Mouse (Mus musculus) fat pad, adult 2 months (tissue): ENCODE results near the gene Zfp853.
A peak's percentile ranks its signal among the peaks of the same experiment; 100 is the strongest.

Experiments
- DNase-seq: peaks from one replicate; pipeline ENCODE4 v3.0.0-alpha.2; 2011; ENCODE audit warnings: low read depth, low spot score; ENCODE audit errors: extremely low read depth

Gene Zfp853

DNA sequence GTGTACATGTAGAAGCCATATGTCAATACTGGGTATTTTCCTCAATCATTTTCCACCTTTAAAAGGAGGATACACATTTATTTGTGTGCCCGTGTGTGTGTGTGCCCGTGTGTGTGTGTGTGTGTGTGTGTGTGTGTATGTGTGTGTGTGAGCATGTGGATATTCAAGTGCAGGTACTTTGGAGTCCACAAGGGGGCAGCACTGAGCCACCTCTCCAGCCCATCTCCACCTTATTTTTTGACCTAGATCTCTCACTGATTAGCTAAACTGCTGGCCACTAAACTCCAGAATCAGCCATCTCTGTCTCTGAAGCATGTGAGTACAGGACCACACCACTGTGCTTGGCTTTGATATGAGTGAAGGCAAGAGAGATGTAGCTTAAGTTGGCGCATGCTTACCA lies 1.4 kb upstream of the Zfp853 start:
- no peak for DNase-seq

DNA sequence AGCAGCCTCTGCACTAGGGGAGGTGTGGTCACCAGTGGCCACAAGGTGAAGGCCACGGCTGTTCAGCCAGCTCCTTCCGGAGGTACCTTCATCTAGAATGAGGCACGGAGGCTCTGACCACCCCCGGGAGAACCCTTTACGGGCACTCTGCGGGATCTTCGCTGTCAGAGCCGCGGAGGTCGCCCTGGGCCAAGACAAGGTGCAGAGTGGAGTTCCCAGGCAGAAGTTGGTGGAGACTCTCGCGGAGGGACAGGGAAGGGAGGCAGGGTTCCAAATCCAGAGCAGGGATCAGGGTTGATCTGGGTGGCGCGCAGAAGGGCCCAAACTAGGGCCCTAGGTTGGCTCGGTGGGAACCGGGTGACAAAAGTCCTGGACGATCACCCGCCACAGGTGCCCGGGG lies 544 bp downstream of the Zfp853 start:
- no peak for DNase-seq

DNA sequence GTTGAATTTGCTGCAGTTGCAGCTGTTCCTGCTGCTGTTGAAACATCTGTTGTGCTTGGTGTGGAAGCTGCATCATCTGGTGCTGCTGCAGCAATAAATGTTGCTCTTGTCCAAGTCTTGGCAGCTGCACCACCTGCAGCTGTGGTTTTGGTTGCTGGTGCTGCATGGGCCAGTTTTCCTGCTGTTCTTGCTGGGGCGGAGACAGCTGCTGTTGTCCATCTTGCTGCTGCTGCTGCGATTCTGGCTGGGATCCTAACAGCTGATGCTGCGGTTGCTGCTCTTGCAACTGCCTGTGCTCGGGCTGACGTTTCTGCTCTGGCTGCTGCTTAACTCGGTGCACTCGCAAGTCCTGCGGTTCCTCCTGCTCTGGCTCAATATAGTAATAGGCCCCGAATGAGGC lies 4.1 kb downstream of the Zfp853 start:
- no peak for DNase-seq

DNA sequence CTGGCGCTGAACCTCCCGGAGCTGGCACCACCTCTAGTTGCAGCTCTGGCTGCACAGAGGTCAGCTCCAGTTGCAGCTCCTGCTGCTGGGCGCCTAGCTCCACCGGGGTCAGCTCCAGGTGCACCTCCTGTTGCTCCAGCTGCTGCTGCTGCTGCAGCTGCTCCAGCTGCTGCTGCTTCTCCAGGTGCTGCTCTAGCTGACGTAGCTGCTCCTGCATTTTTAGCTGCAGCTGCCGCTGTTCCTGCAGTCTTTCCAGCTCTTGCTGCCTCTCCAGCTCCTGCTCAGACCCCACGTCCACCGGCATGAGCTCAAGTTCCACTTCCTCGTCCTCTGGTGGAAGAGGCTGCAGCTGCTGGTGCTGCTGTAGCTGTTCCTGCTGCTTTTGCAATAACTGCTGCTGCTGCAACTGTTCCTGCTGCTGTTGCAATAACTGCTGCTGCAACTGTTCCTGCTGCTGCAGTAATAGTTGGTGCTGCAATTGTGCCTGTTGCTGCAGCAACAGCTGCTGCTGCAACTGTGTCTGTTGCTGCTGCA lies 5.0 kb downstream of the Zfp853 start:
- DNase-seq, result no peak

DNA sequence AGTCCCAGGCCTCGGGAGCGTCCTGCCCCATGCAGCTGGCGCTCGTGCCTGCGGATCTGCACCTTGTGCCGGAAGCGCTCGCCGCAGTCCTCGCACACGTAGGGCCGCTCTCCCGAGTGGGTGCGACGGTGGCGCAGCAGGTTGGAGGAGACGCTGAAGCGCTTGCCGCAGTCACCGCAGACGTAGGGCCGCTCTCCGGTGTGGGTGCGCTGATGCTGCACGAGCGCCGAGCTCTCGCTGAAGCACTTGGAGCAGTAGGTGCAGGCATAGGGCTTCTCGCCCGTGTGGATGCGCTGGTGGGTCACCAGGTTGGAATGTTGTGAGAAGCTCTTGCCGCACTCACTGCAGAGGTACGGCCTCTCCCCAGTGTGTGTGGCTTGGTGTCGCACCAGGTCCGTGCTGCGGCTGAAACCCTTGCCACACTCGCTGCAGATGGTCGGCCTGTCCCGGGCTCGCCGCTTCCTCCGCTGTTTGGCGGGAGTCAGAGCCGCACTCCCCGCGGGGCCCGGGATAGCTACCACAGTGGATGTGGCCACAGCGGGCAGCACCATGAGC lies 5.6 kb downstream of the Zfp853 start:
- DNase-seq, result no peak

DNA sequence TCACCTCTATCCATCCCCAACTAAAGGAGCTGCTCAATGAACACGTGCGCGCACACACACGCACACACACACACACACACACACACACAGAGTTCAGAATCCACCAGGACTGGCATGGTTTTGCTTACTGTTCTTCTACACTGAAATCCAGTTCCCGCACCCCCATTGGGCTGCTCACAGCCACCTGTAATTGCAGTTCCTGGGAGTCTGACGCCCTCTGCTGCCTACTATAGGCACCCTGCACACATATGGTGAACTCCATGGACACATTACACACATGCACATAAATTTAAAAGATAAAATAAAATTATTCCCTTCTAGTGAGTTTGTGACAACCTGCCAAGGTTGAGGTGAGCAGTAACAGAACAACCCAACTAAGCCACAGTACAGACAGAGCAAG lies 8.7 kb downstream of the Zfp853 start:
- DNase-seq, result no peak

DNA sequence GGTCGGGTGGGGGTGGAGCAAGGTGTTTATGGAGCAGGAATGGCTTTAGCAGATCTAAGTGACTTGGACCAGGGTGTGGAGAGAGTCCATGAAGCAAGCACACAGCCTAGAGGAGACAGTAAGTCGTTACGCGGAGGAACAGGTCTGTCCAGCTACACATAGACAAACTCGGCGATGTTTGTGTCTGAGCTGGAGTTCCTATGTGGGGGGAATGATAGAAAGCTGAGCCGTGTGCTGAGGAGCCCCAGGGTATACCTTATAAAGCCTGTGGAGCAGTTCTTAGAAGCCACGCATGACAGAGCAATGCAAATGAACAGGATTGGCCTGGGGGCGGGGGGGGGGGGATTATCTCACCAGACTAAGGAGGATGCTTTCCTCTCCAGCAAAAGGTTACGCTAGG lies 14.2 kb downstream of the Zfp853 start:
- no peak for DNase-seq

DNA sequence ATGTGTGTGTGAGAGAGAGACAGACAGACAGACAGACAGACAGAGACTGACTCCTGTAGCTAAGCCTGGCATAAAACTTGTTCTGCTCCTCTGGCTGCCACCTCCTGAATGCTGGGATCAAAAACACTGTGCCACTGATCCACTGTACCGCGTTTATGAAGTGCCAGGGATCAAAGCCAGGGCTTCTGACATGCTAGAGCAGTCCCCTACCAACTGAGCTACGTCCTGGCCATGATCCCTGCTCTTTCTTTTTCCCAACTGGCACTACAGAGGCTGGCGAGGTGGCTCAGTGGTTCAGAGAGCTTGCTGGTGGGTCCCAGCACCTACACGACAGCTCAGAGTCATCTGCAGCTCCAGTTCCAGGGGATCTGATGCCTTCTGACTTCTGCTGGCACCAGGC lies 17.7 kb downstream of the Zfp853 start:
- DNase-seq, result no peak

DNA sequence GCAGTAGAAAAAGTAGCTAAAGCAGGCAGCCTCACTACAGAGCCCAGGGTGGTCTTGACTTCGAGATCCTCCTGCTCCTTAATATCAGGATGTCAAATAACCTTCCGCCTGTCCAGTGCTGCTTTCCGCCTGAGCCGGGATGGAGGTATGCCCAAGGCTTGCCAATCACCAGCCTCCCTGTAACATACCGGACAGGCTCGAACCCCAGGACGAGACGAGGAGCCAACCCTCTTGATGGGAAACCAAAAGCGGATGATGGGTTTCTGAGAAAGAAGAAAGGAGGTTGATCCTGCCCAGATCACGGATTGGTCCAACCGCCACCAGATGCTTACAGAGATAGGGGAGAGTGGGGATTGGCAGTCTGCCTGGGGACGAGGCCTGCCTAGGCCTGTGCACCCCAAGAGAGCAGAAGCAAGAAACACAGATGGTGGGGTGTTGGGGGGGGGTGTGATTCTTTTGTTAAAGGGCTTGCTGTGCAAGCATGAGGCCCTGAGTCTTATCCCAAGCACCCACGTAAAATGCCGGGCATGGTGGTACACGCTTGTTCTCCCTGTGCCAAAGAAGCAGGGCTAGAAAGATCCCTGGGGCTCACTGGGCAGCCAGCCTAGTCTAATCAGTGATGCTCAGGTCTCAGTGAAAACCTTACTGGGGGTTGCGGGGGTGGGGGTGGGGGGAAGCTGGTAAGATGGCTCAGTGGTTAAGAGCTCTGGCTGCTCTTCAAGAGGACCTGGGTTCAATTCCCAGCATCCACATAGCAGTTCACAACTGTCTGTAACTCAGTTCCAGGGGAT lies 20.7 kb downstream of the Zfp853 start:
- peak; percentile 88 for DNase-seq

DNA sequence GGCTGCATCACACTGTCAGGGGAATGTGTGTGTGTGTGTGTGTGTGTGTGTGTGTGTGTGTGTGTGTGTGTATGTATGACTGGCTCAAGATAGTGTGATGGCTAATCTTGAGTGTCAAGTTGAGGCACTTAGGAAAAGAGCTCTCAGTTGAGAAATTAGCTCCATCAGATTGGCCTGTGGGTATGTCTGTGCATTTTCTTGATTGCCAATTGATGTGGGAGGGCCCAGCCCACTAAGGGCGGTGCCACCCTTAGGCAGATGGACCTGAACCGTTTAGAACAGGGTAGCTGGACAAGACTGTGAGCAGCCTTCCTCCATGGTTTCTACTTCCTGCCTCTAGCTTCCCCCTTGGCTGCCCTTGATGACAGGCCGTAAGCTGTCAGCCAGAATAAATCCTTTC lies 21.3 kb downstream of the Zfp853 start:
- peak; percentile 89 for DNase-seq

DNA sequence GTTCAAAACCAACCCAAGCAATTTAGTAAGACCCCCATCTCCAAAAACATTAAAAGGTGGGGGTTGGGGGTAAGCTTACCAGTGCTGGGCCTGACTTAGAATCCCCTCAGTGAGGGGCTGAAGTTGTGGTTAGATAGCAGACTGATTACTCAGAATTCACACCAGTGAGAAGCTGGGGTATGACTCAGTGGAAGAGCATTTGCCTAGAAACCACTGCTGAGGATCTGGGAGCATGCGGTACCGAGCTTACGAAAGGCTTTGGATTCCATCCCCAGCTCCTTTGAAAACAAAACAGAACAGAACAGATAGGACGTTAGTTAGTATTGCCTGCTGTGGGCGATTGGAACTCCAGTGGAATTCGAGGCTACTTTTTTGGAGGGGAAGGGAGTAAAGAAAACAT lies 21.8 kb downstream of the Zfp853 start:
- no peak for DNase-seq

DNA sequence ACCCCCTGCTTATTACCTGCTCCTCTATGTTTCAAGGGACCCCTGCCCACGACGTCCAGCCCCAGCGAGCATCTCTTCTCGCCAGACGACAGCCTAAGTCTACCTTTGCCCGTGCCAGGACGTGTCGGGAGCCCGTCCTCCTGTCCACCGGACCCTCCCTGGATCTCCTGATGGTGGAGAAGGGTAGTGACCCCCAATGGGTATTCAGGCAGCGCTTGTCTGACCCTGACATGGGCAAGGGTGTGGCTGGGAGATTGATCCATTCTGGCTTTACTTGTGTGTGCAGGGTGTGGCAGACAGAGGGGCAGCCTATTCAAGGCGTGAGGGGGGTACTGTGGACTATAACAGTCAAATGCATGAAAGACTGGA lies 23.3 kb downstream of the Zfp853 start:
- DNase-seq, result no peak

DNA sequence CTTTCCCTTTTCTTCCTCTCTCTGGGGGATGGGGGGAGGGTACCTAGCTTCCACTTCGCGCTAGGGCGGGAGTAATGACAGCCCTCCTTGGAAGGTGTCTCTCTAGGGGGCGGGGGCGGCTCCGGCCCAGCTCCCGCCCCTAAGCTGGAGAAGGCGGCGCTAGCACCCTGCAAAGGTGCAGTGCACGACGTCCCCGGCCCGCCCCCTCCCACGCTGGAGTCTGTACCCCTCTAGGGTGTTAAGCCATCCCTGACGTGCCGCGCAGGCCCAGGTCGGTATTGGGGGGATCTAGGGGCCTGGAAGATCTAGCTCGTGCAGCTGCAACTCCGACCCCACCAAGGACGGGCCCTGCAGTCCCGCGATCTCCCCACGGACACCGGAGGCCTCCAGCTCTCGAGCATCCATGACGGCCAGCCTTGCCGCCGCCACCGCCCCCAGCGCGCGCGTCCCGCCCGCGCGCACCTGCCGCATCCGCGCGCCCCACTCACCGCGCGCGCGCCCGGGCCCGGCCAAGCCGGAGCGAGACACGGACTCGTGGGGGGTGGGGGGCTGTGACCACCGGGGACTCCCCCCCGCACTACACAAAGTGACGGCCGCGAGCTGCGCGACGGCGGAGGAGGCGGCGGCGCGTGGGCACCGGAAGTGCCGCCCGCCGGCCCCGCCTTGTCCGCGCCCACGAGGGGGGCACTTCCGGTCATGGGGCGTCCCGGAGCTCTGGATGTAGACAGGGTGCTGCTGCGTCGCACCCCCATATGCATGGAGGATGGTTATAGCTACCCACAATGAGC lies 23.9 kb downstream of the Zfp853 start, which contains the start of gene Zfp316:
Gene Zfp316, minus strand, starts transcription at position 660 of the 788 bp plus-strand sequence.
- DNase-seq, result no peak

DNA sequence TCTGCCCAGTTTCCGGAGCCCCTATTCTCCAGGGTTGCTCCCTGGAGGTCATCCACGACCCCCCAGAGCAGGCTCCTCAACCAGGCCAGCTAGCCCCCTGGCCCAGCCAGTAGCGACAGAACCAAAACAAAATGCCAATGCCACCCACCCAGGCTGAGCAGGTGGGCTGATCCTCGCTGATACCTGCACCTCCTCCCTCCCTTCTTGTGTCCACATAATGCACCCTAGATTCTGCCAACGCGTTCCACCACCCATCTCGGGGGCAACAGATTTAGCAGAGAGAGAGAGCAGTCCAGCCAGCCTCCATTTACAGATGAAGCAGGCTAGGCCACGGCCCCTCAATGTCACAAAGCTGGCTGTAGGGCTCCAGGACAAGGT lies 24.4 kb downstream of the Zfp853 start:
- DNase-seq, result no peak

DNA sequence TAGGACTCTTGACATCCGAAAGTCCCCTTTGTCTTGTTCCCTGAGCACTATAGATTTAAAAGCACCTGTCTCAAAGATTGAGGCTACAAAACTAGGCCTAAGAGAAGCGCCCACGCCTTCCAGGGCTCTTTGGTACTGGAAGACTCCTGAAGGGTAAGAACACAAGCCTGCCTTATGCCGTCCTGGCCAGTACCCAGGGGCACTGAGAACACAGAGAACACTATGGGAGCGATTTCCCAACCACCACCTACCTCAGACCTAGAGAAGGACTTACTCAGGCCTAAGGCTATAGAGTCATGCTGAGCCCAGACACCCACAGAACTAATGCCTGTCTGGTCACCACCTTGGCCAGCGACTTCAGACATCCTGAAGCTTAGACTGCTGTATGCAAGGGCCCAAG lies 26.6 kb downstream of the Zfp853 start:
- DNase-seq, result peak; percentile 100

DNA sequence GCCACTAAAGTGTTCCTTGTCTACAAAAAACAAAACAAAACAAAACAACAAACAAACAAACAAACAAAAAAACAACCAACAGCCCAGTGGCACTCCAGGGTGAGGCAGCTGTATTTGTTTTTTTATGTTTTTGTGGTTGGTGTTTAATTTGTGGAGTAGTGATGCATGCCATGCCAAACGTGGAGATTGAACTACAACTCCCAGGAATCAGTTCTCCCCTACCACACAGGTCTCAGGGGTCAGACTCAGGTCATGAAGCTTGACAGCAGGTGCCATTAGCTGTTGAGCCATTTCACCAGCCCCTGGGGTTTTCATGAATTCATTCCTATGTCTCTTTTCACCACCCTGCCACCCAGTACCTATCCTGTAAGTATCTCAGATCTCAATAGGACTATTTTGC lies 28.0 kb downstream of the Zfp853 start:
- DNase-seq, result no peak

DNA sequence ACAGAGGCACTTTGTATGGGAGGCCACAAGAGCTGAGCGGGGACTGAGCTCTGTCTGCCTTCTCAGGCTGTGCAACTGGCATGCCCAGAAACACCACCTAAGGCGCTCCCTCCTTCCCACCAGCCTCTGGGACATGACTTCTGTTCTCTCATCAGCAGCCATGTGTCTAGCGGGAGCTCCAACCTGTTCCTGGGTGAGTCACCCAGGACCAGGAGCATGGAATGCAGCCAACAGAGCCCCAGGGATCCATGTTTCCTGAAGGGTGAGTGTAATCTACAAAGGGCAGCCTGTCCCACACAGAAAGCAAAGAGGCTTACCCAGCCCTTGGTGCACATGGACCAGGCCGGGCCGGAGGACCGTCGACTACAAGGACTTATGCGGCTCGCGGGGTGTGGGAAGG lies 28.7 kb downstream of the Zfp853 start:
- DNase-seq, result no peak

DNA sequence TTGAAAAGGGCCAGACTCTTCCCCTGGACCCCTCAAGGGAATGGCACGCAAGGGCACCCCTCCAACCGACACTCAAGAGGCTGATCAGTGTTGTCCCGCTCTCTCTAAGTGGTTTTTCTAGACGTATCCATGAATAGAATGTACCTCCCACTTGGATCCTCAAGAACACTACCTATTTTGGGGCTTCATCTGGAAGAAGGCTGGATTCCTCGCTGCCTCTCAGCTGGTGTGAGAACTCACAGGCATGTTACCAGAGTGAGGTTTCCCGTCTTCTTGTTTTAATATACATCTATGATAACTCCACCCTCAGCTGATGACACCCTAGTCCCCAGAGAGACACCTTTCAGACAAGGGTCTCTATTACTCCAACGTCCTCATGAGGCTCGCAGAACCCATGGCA lies 31.8 kb downstream of the Zfp853 start:
- DNase-seq, result no peak

DNA sequence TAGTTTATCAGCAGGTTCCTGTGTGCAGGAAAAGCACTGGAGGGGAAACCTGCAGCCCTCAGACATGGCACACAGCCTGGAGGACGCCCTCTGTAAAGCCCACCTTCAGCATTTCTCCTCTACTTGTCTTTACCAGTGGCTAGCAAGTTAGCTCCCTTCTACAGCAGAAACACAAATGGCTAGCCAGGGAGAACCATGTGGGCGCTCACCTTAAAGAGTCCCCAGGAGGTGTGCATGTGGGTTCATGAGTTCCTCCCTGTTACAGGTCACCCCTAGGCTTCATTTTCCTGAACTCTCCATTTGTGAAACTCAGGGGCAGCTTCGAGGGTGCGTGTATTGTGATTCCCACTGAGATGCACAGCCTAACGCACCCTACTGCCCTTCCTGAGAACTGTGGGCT lies 37.6 kb downstream of the Zfp853 start:
- DNase-seq, result no peak

DNA sequence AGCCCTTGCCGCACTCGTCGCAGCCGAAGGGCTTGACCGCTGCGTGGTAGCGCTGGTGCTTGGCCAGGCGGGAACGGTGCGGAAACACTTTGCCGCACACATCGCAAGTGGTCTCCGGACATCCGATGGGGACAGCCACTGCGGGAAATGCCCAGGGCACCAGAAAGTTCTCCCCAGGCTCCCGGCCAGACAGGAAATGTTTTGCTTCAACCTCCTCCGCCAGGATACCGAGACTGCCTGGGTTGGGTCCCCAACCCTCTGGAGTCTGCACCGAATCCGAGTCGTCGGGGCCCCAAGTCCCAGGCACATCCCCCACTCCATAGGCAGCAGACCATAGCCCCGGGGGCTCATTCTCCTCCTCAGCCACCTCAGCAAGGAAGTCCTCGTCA lies 38.3 kb downstream of the Zfp853 start:
- no peak for DNase-seq

DNA sequence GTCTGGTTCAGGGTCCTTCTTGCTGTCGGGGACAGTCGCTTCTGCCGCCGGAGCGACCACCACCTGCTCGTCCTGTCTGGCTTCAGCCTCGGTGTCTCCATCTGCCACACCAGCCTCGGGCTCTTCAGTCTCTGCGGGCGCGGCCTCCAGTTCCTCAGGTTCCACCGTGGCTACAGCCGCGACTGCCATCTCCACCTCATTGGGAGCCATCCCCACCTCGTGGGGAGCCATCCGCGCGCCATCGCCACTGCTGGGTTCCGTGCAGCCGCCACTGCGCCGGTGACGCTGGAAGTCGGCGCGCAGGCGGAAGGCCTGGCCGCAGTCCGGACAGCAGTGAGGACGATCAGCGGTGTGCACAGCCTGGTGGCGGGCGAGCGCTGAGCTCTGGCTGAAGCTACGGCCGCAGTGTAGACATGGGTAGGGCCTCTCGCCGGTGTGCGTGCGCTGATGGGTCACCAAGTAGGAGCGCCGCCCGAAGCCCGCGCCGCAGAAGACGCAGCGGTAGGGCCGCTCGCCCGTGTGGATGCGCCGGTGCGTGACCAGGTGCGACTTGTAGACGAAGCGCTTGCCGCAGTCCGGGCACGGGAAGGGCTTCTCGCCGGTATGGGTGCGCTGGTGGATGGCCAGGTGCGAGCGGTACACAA lies 38.8 kb downstream of the Zfp853 start:
- no peak for DNase-seq
